Mouse (Mus musculus) bone marrow macrophage, adult 2 months (primary cell): ENCODE data around the gene Tm4sf1. TPM values are rescaled to one million over a fixed set of nuclear protein-coding genes. Genes with fewer than 3 reads are reported as not detected.

ENCODE experiments used
- H3K27ac ChIP-seq: 2 replicates; pipeline ENCODE4 v1.5.1; 2012; ENCODE audit warnings: low read depth, low read length; ENCODE audit not compliant: insufficient read depth
- H3K4me1 ChIP-seq: 2 replicates; pipeline ENCODE4 v1.6.1; 2012; ENCODE audit warnings: low read length; ENCODE audit not compliant: control insufficient read depth, insufficient read depth
- H3K4me3 ChIP-seq: 2 replicates; pipeline ENCODE4 v1.5.1; 2012; ENCODE audit warnings: mild to moderate bottlenecking, low read length, moderate library complexity; ENCODE audit not compliant: insufficient read depth
- CTCF ChIP-seq: IDR thresholded peaks from 2 replicates; pipeline ENCODE4 v1.5.1; 2012; ENCODE audit warnings: low read depth, mild to moderate bottlenecking, low read length, moderate library complexity
- POLR2A ChIP-seq: IDR thresholded peaks from 2 replicates; pipeline ENCODE4 v1.6.1; 2012; ENCODE audit warnings: mild to moderate bottlenecking, low read depth, low read length, borderline replicate concordance
- polyA plus RNA-seq: library from polyadenylated mRNA; stranded (reverse); fragments of >200 nt; gene quantifications from 2 replicates; pipeline ENCODE4 v1.2.4, GENCODE M21; 2012; ENCODE audit not compliant: missing spikeins, insufficient read depth, insufficient read length

Gene Tm4sf1
- polyA plus RNA-seq, 1 experiment: 2.0 TPM

DNA sequence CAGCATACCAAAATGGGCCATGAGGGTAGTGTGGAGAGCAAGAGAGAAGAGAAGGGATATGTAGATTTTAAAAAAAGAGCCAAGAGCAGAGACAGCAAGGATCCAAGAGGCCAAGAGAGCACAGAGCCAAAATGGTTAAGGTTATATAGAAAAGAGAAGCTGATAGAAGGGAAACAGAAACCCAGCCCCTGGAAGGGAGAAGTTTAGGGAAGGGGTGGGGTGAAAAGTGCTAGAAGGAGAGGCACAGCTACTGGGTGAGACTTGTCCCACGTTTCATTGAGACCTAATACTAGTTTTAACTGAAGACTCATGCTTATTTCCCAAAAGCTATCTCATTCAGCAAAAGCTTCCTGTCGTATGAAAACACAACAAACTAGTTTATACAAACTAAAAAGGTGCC is 56.5 kb downstream of the Tm4sf1 start:
- no peak for TF ChIP-seq POLR2A
- TF ChIP-seq CTCF: no peak
- H3K4me3 ChIP-seq: no peak overlapping the region
- peaks cover 2% of the 10 kb centered on the region; the same call in 1 of the 2 replicates for H3K4me1 ChIP-seq
- no peak overlapping the region for H3K27ac ChIP-seq

Other genes with a start within 250 kb of the Tm4sf1 start
- not detected in 2 replicates for gene Tm4sf4, start 123.3 kb upstream of the Tm4sf1 start, polyA plus RNA-seq